ENCODE assay signal across 16 mouse cellular contexts in genomic region chr10:3851461-3851860, GRCm38 (mm10).
DNase-seq lines count a peak whose midpoint lies in the region; ATAC-seq and TF ChIP-seq lines count a peak whose summit lies in the region.
"Had no signal": no experiment of that assay in that cellular context is flagged by ENCODE, and none has a peak within 500 bp of the region (broad histone marks: within the 10 kb centered on the region; RNA-seq: fewer than 3 reads in every experiment).

No protein-coding gene starts in this region.

- no peak for ATAC-seq in forebrain, embryonic 11.5 days (replicated peaks; ENCODE audit: low FRiP score)
- ATAC-seq in kidney, embryonic 14.5 days (ENCODE audit: low FRiP score, low TSS enrichment) = 0 out of 2 replicates have a peak, but pooled peaks have one; percentile 56
- ATAC-seq in limb, embryonic 15.5 days (ENCODE audit: insufficient number of reproducible peaks, low FRiP score, low TSS enrichment, low read depth) = no peak
- ATAC-seq in megakaryocyte, adult 5-6 weeks (ENCODE audit: poor library complexity, severe bottlenecking) = no peak
- ATAC-seq: inflammation-experienced regulatory T-cells, adult 6 months had no signal

- peaks cover 7% of the 10 kb centered on the region; the same call in 1 of the 2 replicates for H3K9me3 ChIP-seq in forebrain, embryonic 10.5 days
- no peaks in the 10 kb centered on the region for H3K9me3 ChIP-seq in forebrain, embryonic 11.5 days (ENCODE audit: control insufficient read depth, low read length)
- H3K9me3 ChIP-seq in kidney, embryonic 14.5 days (ENCODE audit: control insufficient read depth, low read length) = 0 out of 2 replicates have a peak, but pooled peaks cover 3% of the 10 kb centered on the region
- no peaks in the 10 kb centered on the region for H3K9me3 ChIP-seq in ES-Bruce4 (replicated peaks; ENCODE audit: control insufficient read depth, insufficient read depth, low read length, poor library complexity, severe bottlenecking)
- no peaks in the 10 kb centered on the region for H3K9me3 ChIP-seq in limb, embryonic 15.5 days
- H3K9me3 ChIP-seq: hindbrain, embryonic 12.5 days had no signal

- TF ChIP-seq POLR2A in ES-Bruce4 (IDR thresholded peaks at IDR 0.05; ENCODE audit: insufficient read depth, low read length) = no peak

- H3K27me3 ChIP-seq in forebrain, embryonic 10.5 days (ENCODE audit: poor library complexity, severe bottlenecking) = no peaks in the 10 kb centered on the region
- no peaks in the 10 kb centered on the region for H3K27me3 ChIP-seq in forebrain, embryonic 11.5 days (ENCODE audit: control insufficient read depth, insufficient read depth, low read length)
- no peaks in the 10 kb centered on the region for H3K27me3 ChIP-seq in kidney, embryonic 14.5 days (ENCODE audit: control insufficient read depth, insufficient read depth, low read length)
- H3K27me3 ChIP-seq in ES-Bruce4 (ENCODE audit: control insufficient read depth, insufficient read depth, low read length, poor library complexity, severe bottlenecking) = no peaks in the 10 kb centered on the region
- H3K27me3 ChIP-seq in limb, embryonic 15.5 days = no peaks in the 10 kb centered on the region
- H3K27me3 ChIP-seq: hindbrain, embryonic 12.5 days had no signal

- no peak for TF ChIP-seq EP300 in ES-Bruce4 (IDR thresholded peaks at IDR 0.05; ENCODE audit: insufficient read depth, low read depth, low read length)

- 8% methylated on average over 2 of the region's 2 CpGs for WGBS in forebrain, embryonic 10.5 days
- 10% methylated on average over 2 of the region's 2 CpGs for WGBS in forebrain, embryonic 11.5 days
- WGBS in kidney, embryonic 14.5 days = 2% methylated on average over 2 of the region's 2 CpGs
- 7% methylated on average over 2 of the region's 2 CpGs for WGBS in limb, embryonic 15.5 days

- H3K36me3 ChIP-seq in forebrain, embryonic 10.5 days (replicated peaks) = 0 out of 2 replicates have a peak, but pooled peaks cover 6% of the 10 kb centered on the region
- H3K36me3 ChIP-seq in forebrain, embryonic 11.5 days (ENCODE audit: control insufficient read depth, insufficient read depth, low read length) = no peaks in the 10 kb centered on the region
- no peaks in the 10 kb centered on the region for H3K36me3 ChIP-seq in kidney, embryonic 14.5 days (ENCODE audit: control insufficient read depth, insufficient read depth, low read length)
- H3K36me3 ChIP-seq in ES-Bruce4 (ENCODE audit: control insufficient read depth, insufficient read depth, low read length, poor library complexity, severe bottlenecking) = no peaks in the 10 kb centered on the region
- no peaks in the 10 kb centered on the region; the same call in 1 of the 2 replicates for H3K36me3 ChIP-seq in limb, embryonic 15.5 days
- H3K36me3 ChIP-seq: hindbrain, embryonic 12.5 days had no signal

- H3K9ac ChIP-seq in forebrain, embryonic 11.5 days (ENCODE audit: low read length) = no peak overlapping the region
- no peak overlapping the region for H3K9ac ChIP-seq in kidney, embryonic 14.5 days (ENCODE audit: low read depth, low read length)
- 0 out of 2 replicates have a peak overlapping the region, but pooled peaks have one; percentile 29 for H3K9ac ChIP-seq in ES-Bruce4 (ENCODE audit: low read depth, poor library complexity, severe bottlenecking)
- no peak overlapping the region for H3K9ac ChIP-seq in limb, embryonic 15.5 days
- H3K9ac ChIP-seq: hindbrain, embryonic 12.5 days had no signal

- no peak for TF ChIP-seq CTCF in ES-Bruce4 (IDR thresholded peaks at IDR 0.05; ENCODE audit: low read depth, low read length)

- H3K4me1 ChIP-seq in forebrain, embryonic 10.5 days = peaks cover 34% of the 10 kb centered on the region
- H3K4me1 ChIP-seq in forebrain, embryonic 11.5 days (replicated peaks; ENCODE audit: control insufficient read depth, insufficient read depth, low read length) = 0 out of 2 replicates have a peak, but pooled peaks cover 3% of the 10 kb centered on the region
- peaks cover 6% of the 10 kb centered on the region for H3K4me1 ChIP-seq in kidney, embryonic 14.5 days (ENCODE audit: control insufficient read depth, insufficient read depth, low read length)
- peaks cover 2% of the 10 kb centered on the region for H3K4me1 ChIP-seq in ES-Bruce4 (ENCODE audit: control insufficient read depth, insufficient read depth, low read length)
- peaks cover 4% of the 10 kb centered on the region for H3K4me1 ChIP-seq in limb, embryonic 15.5 days

- no peak overlapping the region for H3K4me3 ChIP-seq in forebrain, embryonic 10.5 days
- H3K4me3 ChIP-seq in forebrain, embryonic 11.5 days (ENCODE audit: low read depth, low read length) = no peak overlapping the region
- no peak overlapping the region for H3K4me3 ChIP-seq in kidney, embryonic 14.5 days (ENCODE audit: low read length)
- H3K4me3 ChIP-seq in ES-Bruce4 (ENCODE audit: low read depth, low read length) = no peak overlapping the region
- no peak overlapping the region for H3K4me3 ChIP-seq in limb, embryonic 15.5 days
- H3K4me3 ChIP-seq: heart, adult 2 months; hindbrain, embryonic 12.5 days had no signal

- peak overlapping the region; percentile 71 for H3K27ac ChIP-seq in forebrain, embryonic 10.5 days
- no peak overlapping the region for H3K27ac ChIP-seq in forebrain, embryonic 11.5 days (ENCODE audit: low read depth, low read length)
- H3K27ac ChIP-seq in kidney, embryonic 14.5 days (ENCODE audit: low read depth, low read length) = peak overlapping the region; percentile 12; the same call in 1 of the 2 replicates
- H3K27ac ChIP-seq in ES-Bruce4 (ENCODE audit: insufficient read depth, low read length) = peak overlapping the region; percentile 59
- H3K27ac ChIP-seq in limb, embryonic 15.5 days = peak overlapping the region; percentile 28; the same call in 1 of the 2 replicates
- H3K27ac ChIP-seq: heart, adult 2 months; hindbrain, embryonic 12.5 days had no signal

- no peak overlapping the region for H3K4me2 ChIP-seq in forebrain, embryonic 11.5 days (ENCODE audit: low read depth, low read length, severe bottlenecking)
- H3K4me2 ChIP-seq in kidney, embryonic 14.5 days (replicated peaks; ENCODE audit: low read depth, low read length) = no peak overlapping the region
- no peak overlapping the region for H3K4me2 ChIP-seq in limb, embryonic 15.5 days
- H3K4me2 ChIP-seq: hindbrain, embryonic 12.5 days had no signal

- DNase-seq in forebrain, embryonic 10.5 days (ENCODE audit: extremely low spot score, low spot score) = no peak
- no peak for DNase-seq in forebrain, embryonic 11.5 days (ENCODE audit: low spot score)
- DNase-seq in kidney, adult 11 months = no peak
- DNase-seq in B cell, adult 2 months = no peak
- DNase-seq: cerebellum, adult 9-11 months; heart, adult 2 months; kidney, postnatal 14 days; layer of hippocampus, adult 9-11 months; lung, adult 18-20 months; right cerebral cortex, adult 18-20 months had no signal
